Mouse (Mus musculus) G1E (cell line): Measurements from ENCODE around the gene Stim1. TPM values are rescaled to one million over a fixed set of nuclear protein-coding genes. Genes with fewer than 3 reads are reported as not detected.
"Not testable (repeated sequence)": the region's sequence is repeated elsewhere in the genome, so short reads cannot be mapped to it uniquely, and the experiment has no call there.

ENCODE experiments used
- ATAC-seq: 2 replicates; pipeline ENCODE4 v1.8.0; 2016; ENCODE audit warnings: mild to moderate bottlenecking; ENCODE audit not compliant: insufficient number of reproducible peaks, poor library complexity, low FRiP score, severe bottlenecking; ENCODE audit errors: extremely low read depth
- DNase-seq: peaks from one replicate; pipeline ENCODE4 v3.0.0; 2012; ENCODE audit warnings: low spot score
- H3K27me3 ChIP-seq: 2 replicates; pipeline ENCODE4 v1.6.1; 2012; ENCODE audit warnings: mild to moderate bottlenecking, low read length, inconsistent platforms; ENCODE audit not compliant: insufficient read depth
- H3K36me3 ChIP-seq: replicated peaks from 2 replicates; pipeline ENCODE3; 2012; ENCODE audit warnings: mild to moderate bottlenecking, inconsistent platforms
- H3K4me1 ChIP-seq: 2 replicates; pipeline ENCODE4 v1.6.1; 2012; ENCODE audit warnings: low read depth, low read length, inconsistent platforms, mixed read lengths; ENCODE audit not compliant: insufficient read depth
- H3K4me3 ChIP-seq: 2 replicates; pipeline ENCODE4 v1.5.1; 2012; ENCODE audit warnings: low read depth, mild to moderate bottlenecking, inconsistent platforms, low read length, moderate library complexity, mixed read lengths
- H3K9me3 ChIP-seq: replicated peaks from 2 replicates; pipeline ENCODE4 v1.6.1; 2012; ENCODE audit warnings: inconsistent platforms
- CTCF ChIP-seq: IDR thresholded peaks from 2 replicates; pipeline ENCODE4 v1.5.1; 2012; ENCODE audit warnings: low read depth, low read length, inconsistent platforms, mixed read lengths
- GATA1 ChIP-seq: IDR thresholded peaks from 2 replicates; pipeline ENCODE4 v1.6.1; 2012; ENCODE audit warnings: borderline replicate concordance, low read length, inconsistent platforms, mixed read lengths
- GATA2 ChIP-seq: IDR thresholded peaks from 2 replicates; pipeline ENCODE4 v1.6.1; 2012; ENCODE audit warnings: low read depth, low read length, inconsistent platforms, borderline replicate concordance
- POLR2AphosphoS5 ChIP-seq: IDR thresholded peaks from 2 replicates; pipeline ENCODE4 v1.6.1; 2012; ENCODE audit warnings: low read depth, low read length, inconsistent platforms; ENCODE audit not compliant: insufficient replicate concordance
- TAL1 ChIP-seq: conservative IDR thresholded peaks from 2 replicates; pipeline ENCODE4 v1.6.1; 2012; ENCODE audit warnings: low read depth, low read length, inconsistent platforms, mixed read lengths
- polyA plus RNA-seq: library from polyadenylated mRNA; stranded (reverse); fragments of >175 nt; gene quantifications from 2 replicates; pipeline ENCODE4 v1.2.3, GENCODE M21; 2012
- total RNA-seq, 2 experiments: library from RNA; stranded (forward) in 1 of 2; stranded (reverse) in 1 of 2; fragments of 200-1000 nt in 1 of 2; fragments of >200 nt in 1 of 2; fragmentation: Nextera tagmentation in 1 of 2; gene quantifications; 2 replicates each; pipeline ENCODE4 v1.2.3; 2014 to 2017

Stim1 gene
- total and polyA plus RNA-seq, 3 experiments: 24.2 to 35.8 (median 27.3) TPM

- H3K9me3 ChIP-seq: no peaks in the 10 kb centered on the region
- DNase-seq (no peak), ATAC-seq (no peak)
- no peaks in the 10 kb centered on the region for H3K36me3 ChIP-seq
- peaks cover 39% of the 10 kb centered on the region for H3K4me1 ChIP-seq
- H3K27me3 ChIP-seq: no peaks in the 10 kb centered on the region
- TF ChIP-seq GATA1 (no peak), POLR2AphosphoS5 (no peak), TAL1 (no peak), CTCF (no peak), GATA2 (no peak)
- no peak within 1 kb of the TSS for H3K4me3 ChIP-seq
Measured at GRCm38 (mm10) chr7:102255954-102256353, 11.7 kb upstream of the Stim1 start, which contains the start of gene Rhog. Gene Rhog, minus strand, starts transcription at chr7:102256054.

- ATAC-seq: no peak
Measured at GRCm38 (mm10) chr7:102256636-102257035, 11.0 kb upstream of the Stim1 start.

GRCm38 (mm10) chr7:102258189-102258588, 9.4 kb upstream of the Stim1 start:
- Histone ChIP-seq H3K4me3 (no peak overlapping the region), H3K4me1 (peaks cover 24% of the 10 kb centered on the region), H3K27me3 (no peaks in the 10 kb centered on the region), H3K36me3 (no peaks in the 10 kb centered on the region), H3K9me3 (no peaks in the 10 kb centered on the region)
- DNase-seq (no peak), ATAC-seq (0 out of 2 replicates have a peak, but pooled peaks have one; percentile 22)
- TF ChIP-seq CTCF: peak; percentile 32
- no peak for TF ChIP-seq TAL1

More at GRCm38 (mm10) chr7:102256636-102257035, 11.0 kb upstream of the Stim1 start:
- no peak for TF ChIP-seq GATA2
- no peak for TF ChIP-seq CTCF
- TF ChIP-seq GATA1: no peak
- no peak for TF ChIP-seq POLR2AphosphoS5
- no peak for TF ChIP-seq TAL1
- no peaks in the 10 kb centered on the region for H3K36me3 ChIP-seq
- H3K27me3 ChIP-seq: no peaks in the 10 kb centered on the region
- no peak overlapping the region for H3K4me3 ChIP-seq
- no peaks in the 10 kb centered on the region for H3K9me3 ChIP-seq
- no peak for DNase-seq
- H3K4me1 ChIP-seq: peaks cover 34% of the 10 kb centered on the region

DNA sequence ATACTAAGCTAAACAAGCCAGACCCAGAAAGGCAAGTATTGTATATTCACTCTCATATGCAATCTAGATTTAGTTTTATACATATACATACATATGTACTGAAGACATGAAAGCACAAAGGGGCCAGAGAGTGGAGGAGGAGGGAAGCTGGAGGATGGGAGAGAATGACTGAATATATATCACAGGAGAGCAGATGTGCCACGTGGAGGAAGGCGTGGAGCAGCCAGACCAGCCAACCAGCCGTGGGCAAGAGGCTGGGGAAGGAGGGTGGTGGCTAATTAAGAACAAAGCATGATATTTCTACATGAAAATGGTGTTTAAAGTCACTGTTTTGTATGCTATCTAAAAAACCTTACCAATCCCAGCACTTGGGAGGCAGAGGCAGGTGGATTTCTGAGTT, 8.9 kb upstream of the Stim1 start:
- peaks cover 19% of the 10 kb centered on the region for H3K4me1 ChIP-seq
- ATAC-seq (no peak), DNase-seq (no peak)
- H3K9me3 ChIP-seq: no peaks in the 10 kb centered on the region
- TF ChIP-seq GATA2 (no peak), CTCF (no peak), GATA1 (no peak), POLR2AphosphoS5 (no peak), TAL1 (no peak)
- H3K36me3 ChIP-seq: no peaks in the 10 kb centered on the region
- H3K27me3 ChIP-seq: no peaks in the 10 kb centered on the region
- H3K4me3 ChIP-seq: no peak overlapping the region

GRCm38 (mm10) chr7:102259716-102260479, 7.7 kb upstream of the Stim1 start:
- peaks cover 13% of the 10 kb centered on the region for H3K4me1 ChIP-seq
- no peaks in the 10 kb centered on the region for H3K36me3 ChIP-seq
- no peak for TF ChIP-seq CTCF
- H3K27me3 ChIP-seq: no peaks in the 10 kb centered on the region
- no peaks in the 10 kb centered on the region for H3K9me3 ChIP-seq
- H3K4me3 ChIP-seq: no peak overlapping the region
- DNase-seq (no peak), ATAC-seq (no peak)

DNA sequence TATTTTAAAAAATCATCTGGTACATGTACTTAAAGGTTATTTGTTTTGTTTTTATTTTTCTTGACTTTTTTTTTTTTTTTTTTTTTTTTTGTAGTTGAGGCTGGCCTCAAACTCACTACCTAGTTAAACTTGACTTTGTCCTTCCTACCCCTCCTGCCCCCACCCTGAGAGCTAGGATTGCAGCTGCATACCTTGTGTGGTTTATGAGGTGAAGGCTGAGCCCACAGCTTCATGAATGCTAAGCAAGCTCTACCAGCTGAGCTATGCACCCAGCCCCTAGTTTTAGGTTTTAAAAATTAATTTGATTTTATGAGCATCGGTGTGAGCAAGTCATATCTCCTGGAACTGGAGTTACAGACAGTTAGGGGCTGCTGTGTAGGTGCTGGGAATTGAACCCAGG, 7.1 kb upstream of the Stim1 start:
- no peak for TF ChIP-seq TAL1
- TF ChIP-seq GATA2: no peak
- no peak for TF ChIP-seq POLR2AphosphoS5
- no peak for TF ChIP-seq CTCF
- no peak for TF ChIP-seq GATA1
- H3K4me3 ChIP-seq: no peak overlapping the region
- H3K9me3 ChIP-seq: no peaks in the 10 kb centered on the region
- H3K36me3 ChIP-seq: no peaks in the 10 kb centered on the region
- ATAC-seq (no peak), DNase-seq (no peak)
- no peaks in the 10 kb centered on the region for H3K27me3 ChIP-seq
- H3K4me1 ChIP-seq: peaks cover 8% of the 10 kb centered on the region

DNA sequence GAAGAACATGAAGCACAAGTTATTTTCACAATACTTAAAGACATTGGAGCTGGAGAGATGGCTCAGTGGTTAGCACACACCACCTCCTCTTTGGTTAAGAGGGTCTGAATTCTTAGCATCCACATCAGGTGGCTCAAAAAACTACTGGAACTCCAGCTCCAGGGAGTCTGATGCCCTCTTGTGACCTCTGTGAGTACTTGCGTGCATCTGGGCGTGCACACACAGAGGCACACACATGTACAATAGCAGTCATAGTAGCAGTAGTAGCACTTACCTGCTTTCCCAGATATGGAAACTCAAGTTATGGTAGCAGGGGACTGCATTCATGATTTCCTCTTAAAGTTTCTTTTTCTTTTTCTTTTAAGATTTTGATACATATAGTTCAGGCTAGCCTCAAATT, 4.6 kb upstream of the Stim1 start:
- Histone ChIP-seq H3K4me3 (no peak overlapping the region), H3K36me3 (no peaks in the 10 kb centered on the region), H3K27me3 (no peaks in the 10 kb centered on the region), H3K9me3 (no peaks in the 10 kb centered on the region), H3K4me1 (peaks cover 19% of the 10 kb centered on the region)
- no peak for TF ChIP-seq TAL1
- no peak for TF ChIP-seq POLR2AphosphoS5
- no peak for TF ChIP-seq GATA2
- TF ChIP-seq CTCF: no peak
- no peak for TF ChIP-seq GATA1
- no peak for ATAC-seq
- no peak for DNase-seq

DNA sequence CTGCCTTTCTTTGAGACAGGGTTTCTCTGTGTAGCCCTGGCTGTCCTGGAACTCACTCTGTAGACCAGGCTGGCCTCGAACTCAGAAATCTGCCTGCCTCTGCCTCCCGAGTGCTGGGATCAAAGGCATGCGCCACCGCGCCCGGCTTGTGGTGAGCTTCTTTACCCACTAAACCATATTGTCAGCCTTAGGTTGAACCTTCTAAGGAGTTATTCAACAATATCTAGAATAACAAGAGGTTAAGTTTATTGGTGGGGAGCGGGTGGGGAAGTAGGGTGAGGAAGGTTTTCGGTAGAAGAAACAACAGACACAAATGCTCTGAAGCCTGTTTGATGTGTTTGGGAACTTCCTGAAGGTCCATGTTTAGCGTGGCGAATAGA, 1.6 kb upstream of the Stim1 start:
- not testable (repeated sequence) for H3K36me3 ChIP-seq, H3K27me3 ChIP-seq, DNase-seq, H3K9me3 ChIP-seq, ATAC-seq
- H3K4me1 ChIP-seq: peaks cover 39% of the 10 kb centered on the region
- H3K4me3 ChIP-seq: peak overlapping the region; percentile 91; the same call in 1 of the 2 replicates
